Mouse (Mus musculus) megakaryocyte-erythroid progenitor cell, adult 5-6 weeks (primary cell): ENCODE measurements at regions not wholly inside any gene's neighbourhood (a gene's known extent, or its start where the extent isn't known, plus 50 kb on each side); places are given as distances from the start of the nearest gene placed in this dataset.
"Not testable (repeated sequence)": the region's sequence is repeated elsewhere in the genome, so short reads cannot be mapped to it uniquely, and the experiment has no call there.

Source experiments
- ATAC-seq: replicated peaks from 2 replicates; pipeline ENCODE4 v1.8.0; 2016; ENCODE audit warnings: mild to moderate bottlenecking, inconsistent platforms; ENCODE audit not compliant: severe bottlenecking, poor library complexity, low FRiP score, low TSS enrichment

GRCm38 (mm10) chr2:168424277-168425099, 143.0 kb upstream of the Kcng1 start:
- ATAC-seq: no peak

- ATAC-seq: no peak
Observed at GRCm38 (mm10) chr2:168423551-168423950, 142.0 kb upstream of the Kcng1 start.

GRCm38 (mm10) chr2:168415140-168415539, 133.6 kb upstream of the Kcng1 start:
- 0 out of 2 replicates have a peak, but pooled peaks have one; percentile 34 for ATAC-seq

GRCm38 (mm10) chr2:168414110-168414872, 132.8 kb upstream of the Kcng1 start:
- ATAC-seq: no peak

- 0 out of 2 replicates have a peak, but pooled peaks have one; percentile 47 for ATAC-seq
Observed at GRCm38 (mm10) chr2:168412853-168413252, 131.3 kb upstream of the Kcng1 start.

GRCm38 (mm10) chr2:168402782-168403513, 121.4 kb upstream of the Kcng1 start:
- ATAC-seq: no peak

GRCm38 (mm10) chr2:168399088-168399709, 117.7 kb upstream of the Kcng1 start:
- no peak for ATAC-seq

- no peak for ATAC-seq
Observed at GRCm38 (mm10) chr2:168396316-168396715, 114.8 kb upstream of the Kcng1 start.

- no peak for ATAC-seq
Observed at GRCm38 (mm10) chr2:168393341-168393740, 111.8 kb upstream of the Kcng1 start.

- not testable (repeated sequence) for ATAC-seq
Observed at GRCm38 (mm10) chr2:168392171-168392570, 110.6 kb upstream of the Kcng1 start.

- ATAC-seq: no peak
Observed at GRCm38 (mm10) chr2:168380606-168381005, 99.1 kb upstream of the Kcng1 start.

- ATAC-seq: no peak
Observed at GRCm38 (mm10) chr2:168372356-168372755, 90.8 kb upstream of the Kcng1 start.

- no peak for ATAC-seq
Observed at GRCm38 (mm10) chr2:168371245-168371644, 89.7 kb upstream of the Kcng1 start.

GRCm38 (mm10) chr2:168359200-168359599, 77.7 kb upstream of the Kcng1 start:
- no peak for ATAC-seq

GRCm38 (mm10) chr2:168358551-168358950, 77.0 kb upstream of the Kcng1 start:
- ATAC-seq: no peak

- ATAC-seq: no peak
Observed at GRCm38 (mm10) chr2:168357815-168358214, 76.3 kb upstream of the Kcng1 start.

GRCm38 (mm10) chr2:168354397-168354796, 72.9 kb upstream of the Kcng1 start:
- no peak for ATAC-seq

GRCm38 (mm10) chr2:168352626-168353025, 71.1 kb upstream of the Kcng1 start:
- no peak for ATAC-seq

- ATAC-seq: no peak
Observed at GRCm38 (mm10) chr2:168352194-168352593, 70.7 kb upstream of the Kcng1 start.

- ATAC-seq: no peak
Observed at GRCm38 (mm10) chr2:168345384-168345783, 63.8 kb upstream of the Kcng1 start.
